Mouse (Mus musculus): ENCODE results near the gene Fhl4. TPM values are rescaled to one million over a fixed set of nuclear protein-coding genes. Genes with fewer than 3 reads are reported as not detected.

Gene Fhl4
- total RNA-seq (2021), result 1 to 10 TPM; 1.2 to 1.6 TPM
- long read RNA-seq, partial matches to known transcripts, result 0 of 2 reads
- long read RNA-seq, other reads (novel, unspliced or antisense), result 0 of 2 reads

DNA sequence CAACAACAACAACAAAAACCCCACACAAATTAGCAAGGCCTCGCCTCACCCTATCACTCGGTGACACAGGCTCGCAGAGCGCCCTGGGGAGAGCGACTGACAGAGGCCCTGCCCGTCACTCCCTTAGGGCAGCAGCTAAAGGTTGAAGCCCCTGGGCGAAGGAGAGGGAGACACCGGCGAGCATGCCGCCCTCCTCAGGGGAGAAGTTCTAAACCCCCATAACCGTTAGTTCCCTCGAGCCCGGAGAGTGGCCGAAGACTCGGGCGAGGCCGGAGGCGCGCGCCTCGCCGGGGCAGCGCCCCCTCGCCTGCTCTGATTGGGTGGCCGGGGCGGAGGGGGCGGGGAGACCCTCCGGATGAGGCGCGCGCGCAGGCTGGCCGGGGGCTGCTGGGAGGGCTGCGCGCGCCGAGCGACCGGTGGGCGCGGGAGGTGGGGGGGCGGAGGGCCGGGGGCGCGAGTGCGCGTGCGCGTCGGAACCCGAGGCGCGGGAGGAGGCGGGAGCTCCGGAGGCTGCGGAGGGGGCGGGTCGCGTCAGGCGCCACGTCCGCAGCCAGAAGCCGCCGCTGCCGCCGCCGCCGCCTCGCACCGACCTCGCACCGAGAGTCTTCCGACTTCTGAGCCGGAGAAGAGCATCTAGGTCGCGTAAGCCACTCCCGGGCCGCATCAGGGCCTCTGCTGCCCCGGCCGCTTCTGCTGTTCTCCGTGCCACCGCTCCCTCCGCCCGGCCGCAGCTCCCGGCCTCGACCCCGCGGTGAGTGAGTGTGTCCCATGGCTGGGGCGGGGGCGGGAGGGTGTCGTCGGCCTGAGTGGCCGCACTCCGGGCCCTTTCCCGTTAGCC, at the start of gene Fhl4, which contains the start of gene Tmem263:
Fhl4 (minus strand) TSS at position 249 of the 838 bp plus-strand sequence.
Tmem263 (plus strand) TSS at position 381 of the 838 bp plus-strand sequence.
- peak; percentile 80 to 91 for DNase-seq (ENCODE audit: low spot score in 2 of 2)

- no peak for DNase-seq (ENCODE audit: low spot score in 2 of 2)
Observed at GRCm38 (mm10) chr10:85149226-85149625, 46.9 kb upstream of the Fhl4 start.

- no peak for DNase-seq (ENCODE audit: low spot score in 2 of 2)
Observed at GRCm38 (mm10) chr10:85146282-85146681, 44.0 kb upstream of the Fhl4 start.

DNA sequence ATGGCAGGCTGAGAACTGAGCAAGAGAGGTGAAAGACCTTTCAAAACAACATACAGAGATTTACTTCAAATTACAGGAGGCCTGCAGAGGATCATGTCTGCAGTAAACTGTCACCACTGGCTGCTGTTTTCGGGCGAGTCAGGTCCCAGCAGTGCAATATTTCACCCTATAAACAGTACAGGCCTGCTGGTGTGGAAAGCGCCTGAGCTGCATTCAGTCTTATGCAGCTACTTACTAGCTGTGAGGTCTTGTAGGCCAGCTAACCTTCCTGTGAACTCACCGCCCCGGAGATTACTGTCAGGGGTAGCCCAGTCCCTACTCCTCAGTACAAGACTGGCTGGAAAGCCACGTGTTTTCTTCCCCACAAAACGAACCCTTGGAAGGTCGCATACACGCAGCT, 39.2 kb upstream of the Fhl4 start:
- DNase-seq (ENCODE audit: low spot score in 2 of 2), result no peak

GRCm38 (mm10) chr10:85136573-85136972, 34.3 kb upstream of the Fhl4 start:
- no peak for DNase-seq (ENCODE audit: low spot score in 2 of 2)

GRCm38 (mm10) chr10:85128453-85128852, 26.2 kb upstream of the Fhl4 start:
- DNase-seq (ENCODE audit: low spot score in 2 of 2), result no peak

- peak; percentile 91 to 94 for DNase-seq (ENCODE audit: low spot score in 2 of 2)
Observed at GRCm38 (mm10) chr10:85127395-85128287, 25.3 kb upstream of the Fhl4 start, which contains the start of gene Mterf2. TSS of gene Mterf2 (minus strand) at chr10:85128027.

DNA sequence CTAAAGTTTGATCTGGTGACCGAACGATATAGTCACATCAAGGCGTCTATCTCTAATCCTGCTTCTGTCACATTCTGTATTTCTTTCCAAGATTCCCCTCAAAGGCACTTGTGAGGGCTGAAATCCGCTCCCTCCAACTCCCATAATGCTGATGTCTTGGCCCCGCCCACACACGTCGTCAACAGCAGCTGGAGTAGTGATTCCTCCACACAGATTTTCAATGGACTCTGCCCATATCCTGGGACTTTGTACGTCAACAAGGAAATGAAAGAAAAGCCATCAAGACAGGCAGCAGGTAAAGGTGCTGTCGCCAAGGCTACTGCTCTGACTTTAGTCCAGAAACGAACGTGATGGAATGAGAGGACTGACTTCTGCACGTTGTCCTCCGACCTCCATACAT, 22.9 kb upstream of the Fhl4 start:
- no peak for DNase-seq (ENCODE audit: low spot score in 2 of 2)

DNA sequence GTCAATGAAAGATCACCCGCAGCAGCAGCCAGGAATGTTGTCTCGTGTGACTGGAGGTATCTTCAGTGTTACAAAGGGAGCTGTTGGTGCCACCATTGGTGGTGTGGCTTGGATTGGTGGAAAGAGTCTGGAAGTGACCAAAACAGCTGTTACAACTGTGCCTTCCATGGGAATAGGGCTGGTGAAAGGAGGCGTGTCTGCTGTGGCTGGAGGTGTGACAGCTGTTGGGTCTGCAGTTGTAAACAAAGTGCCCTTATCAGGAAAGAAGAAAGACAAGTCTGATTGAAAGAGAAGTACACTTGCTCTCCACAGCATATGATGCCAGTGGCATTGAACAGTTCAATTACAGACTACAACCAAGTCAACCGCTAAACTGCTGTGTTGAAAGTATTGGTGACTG, 12.1 kb upstream of the Fhl4 start:
- no peak for DNase-seq (ENCODE audit: low spot score in 2 of 2)

DNA sequence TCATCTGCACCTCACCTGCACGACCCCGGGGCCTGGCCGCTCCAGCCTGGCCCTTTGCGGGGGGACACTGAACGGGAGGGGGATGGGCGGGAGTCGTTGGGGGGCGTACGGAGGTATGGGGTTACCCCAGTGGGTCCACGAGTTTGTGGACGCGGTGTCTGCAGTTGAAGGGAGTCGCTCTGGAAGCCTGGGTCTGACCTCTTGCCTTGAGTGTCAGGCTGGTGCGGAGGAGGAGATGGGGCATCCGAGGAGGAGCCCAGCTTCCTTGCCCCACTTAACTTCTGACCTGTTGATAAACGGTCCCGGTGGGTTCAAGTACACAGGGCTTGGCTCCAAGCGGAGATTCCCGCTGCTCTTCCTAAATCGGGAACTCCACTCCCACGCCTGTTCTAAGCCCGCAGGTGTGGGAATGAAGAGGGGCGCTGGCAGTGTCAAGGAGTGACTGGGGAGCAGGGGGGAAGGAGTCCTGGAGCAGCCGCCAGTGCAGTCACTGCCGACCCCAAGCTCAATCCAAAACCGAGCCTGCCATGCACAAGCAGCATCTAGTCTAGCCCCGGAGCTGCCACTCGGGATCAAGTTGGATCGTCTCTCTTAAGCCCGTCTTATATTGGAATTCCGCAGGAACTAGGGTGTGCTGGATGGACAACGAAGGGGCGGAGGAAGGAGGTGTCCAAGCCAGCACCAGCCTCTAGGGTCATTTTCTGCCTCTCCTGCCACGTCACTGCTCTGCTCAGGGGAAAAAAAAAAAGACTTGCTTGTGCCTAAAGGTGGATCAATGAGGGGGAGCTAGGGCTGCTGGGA, 990 bp upstream of the Fhl4 start:
- DNase-seq (ENCODE audit: low spot score in 2 of 2), result peak; percentile 19 to 37

DNA sequence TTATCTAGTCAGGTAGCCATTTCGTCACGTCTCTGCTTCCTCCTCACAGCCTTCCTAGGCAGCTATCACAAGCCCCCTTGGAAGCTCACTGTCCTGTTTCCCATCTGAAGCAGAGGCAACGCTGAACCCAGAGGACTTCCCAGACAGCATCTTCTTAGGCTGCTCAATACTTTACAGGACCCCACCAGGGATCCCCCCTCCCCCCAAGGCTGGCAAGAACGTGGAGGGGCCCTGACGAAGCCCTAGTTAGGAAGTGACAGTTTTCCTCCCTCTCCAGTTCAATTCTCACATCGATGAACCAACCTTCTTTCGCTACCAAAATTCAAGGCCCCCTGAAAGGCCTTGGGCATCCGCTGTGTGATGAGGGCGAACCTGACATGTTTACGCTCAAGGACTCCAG, 454 bp downstream of the Fhl4 start:
- no peak for DNase-seq (ENCODE audit: low spot score in 2 of 2)

DNA sequence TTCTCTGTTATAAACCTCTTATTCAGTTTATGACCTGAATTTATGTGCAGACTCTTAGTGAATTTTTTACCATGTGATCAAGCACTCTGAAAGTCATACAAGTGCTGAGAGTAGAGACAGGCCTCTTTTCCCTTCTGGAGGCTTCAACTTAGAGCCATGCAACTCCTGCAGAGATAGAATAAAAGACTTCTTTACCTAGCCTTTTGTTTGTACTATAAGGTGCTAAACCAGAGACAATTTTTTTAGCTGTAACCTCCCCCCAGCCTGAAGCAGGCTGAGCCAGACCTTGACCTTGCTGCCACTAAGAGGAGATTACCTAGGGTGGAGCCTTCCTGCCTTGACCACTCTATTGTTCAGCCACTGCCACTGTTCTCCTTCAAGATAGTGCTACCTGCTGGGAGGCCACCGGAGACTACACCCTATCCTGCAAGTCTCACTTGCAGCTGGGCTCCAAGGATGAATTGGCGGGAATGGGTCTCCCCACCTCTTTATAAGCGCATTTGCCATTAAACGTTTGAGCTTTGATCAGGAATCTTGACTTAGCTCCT, 30.6 kb downstream of the Fhl4 start:
- DNase-seq (ENCODE audit: low spot score in 2 of 2), result no peak

DNA sequence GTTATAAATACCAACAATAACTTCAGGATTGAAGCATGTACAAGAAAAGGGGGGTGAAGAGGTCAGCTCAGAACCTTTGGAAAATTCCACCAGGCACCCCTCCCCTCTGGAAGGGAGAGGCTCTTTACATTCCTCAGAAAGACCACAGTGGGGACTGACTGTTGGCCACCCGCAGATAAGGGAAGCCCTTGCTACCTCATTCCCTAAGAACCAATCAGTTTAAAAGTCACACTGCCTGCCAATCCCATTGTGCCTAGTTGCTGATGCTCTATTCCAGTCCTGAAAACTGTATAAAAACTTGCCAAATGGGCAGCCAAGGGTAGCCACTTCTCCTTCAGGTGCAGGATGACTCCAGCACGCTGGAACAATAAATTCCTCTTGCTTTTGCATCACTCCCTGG, 47.4 kb downstream of the Fhl4 start:
- no peak for DNase-seq (ENCODE audit: low spot score in 2 of 2)

DNA sequence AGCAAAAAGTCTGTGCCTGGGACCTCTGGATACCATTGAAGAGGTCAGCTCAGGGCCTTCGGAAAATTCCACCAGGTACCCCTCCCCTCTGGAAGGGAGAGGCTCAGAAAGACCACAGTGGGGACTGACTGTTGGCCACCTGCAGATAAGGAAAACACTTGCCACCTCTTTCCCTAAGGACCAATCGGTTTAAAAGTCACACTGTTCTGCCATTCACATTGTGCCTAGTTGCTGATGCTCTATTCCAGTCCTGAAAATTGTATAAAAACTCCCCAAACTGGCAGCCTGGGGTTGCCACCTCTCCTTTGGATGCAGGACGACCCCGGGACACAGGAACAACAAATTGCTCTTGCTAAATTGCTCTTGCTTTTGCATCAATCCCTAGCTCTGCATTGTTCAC, 49.8 kb downstream of the Fhl4 start:
- no peak for DNase-seq (ENCODE audit: low spot score in 2 of 2)

DNA sequence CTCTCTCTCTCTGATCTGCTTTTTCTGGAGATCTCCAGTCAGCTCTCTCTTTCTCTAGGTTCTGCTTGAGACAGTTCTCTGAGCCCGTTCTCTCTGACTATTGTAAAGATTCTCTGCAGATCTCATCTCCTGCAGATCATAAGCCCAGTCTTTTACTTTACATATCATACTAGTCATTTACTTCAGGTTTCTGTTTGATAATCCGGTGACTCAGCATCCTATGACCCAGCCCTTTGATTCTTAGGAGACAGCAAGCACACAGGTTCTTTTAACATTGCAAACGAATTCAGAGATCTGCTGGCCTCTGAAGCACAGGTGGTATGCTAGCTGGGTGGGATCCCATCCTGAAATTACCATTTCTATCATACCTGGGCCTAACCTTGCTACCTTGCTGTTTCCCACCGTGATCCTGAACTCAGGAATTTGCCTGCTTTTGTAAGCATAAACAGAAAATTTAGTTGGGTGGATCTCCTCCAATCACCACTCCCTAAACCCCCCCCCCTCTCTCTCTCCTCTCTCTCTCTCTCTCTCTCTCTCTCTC, 51.6 kb downstream of the Fhl4 start:
- no peak for DNase-seq (ENCODE audit: low spot score in 2 of 2)

DNA sequence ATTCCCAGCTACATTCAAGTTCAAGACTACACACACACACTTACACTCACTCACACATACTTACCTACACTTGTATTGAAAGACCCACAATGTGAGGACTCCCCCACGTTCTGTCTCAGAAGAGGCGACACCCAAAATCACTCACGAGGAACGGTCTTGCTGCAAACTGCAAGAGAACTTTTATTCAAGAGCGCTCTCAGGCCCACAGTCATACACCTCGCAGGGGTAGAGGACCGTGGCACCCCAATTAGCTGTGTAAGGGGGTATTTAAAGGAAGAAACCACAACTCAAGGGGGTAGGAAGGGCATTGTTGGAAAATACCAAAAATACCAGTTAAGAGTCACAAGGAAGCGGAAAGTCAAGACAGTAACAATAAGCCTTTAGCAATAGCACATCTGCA, 54.3 kb downstream of the Fhl4 start:
- no peak for DNase-seq (ENCODE audit: low spot score in 2 of 2)

GRCm38 (mm10) chr10:85046585-85046984, 55.7 kb downstream of the Fhl4 start:
- DNase-seq (ENCODE audit: low spot score in 2 of 2), result peak in 1 of 2 experiments; percentile 53

All from layer of hippocampus, postnatal 10 days (tissue).